ENCODE assay signal across 10 mouse cellular contexts in the genomic region with DNA sequence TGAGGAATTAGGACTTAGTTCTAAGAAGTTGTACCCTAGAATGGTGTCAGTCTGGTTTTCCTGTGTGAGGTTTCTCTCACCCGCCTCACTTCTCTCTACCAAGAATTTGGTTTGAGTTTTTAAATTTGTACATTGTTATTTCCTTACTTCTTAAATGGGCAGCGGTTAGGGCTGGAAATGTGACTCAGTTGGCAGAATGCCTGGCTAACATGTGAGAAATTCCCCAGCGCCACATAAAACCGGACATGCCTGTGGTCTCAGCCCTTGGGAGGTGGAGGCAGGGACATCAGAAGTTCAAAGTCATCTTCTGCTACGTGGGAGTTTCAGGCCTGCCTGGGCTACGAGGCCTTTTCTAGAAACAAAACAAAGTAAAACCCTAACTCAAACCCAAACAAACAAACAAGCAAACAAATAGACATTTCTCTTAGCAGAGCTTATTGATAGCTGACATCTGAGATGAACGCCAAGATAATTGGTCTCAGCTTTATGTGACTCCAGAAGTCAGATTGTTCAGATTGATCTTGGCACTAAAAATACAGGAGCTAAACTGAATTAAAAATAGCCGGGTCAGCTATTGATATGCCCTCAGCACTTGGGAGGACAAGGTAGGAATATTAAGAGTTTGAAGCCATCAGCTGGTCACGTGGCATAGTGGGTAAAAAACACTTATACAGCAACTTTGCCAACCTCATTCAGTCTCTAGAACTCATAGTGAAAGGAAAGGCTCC. TPM values are rescaled to one million over a fixed set of nuclear protein-coding genes. Genes with fewer than 3 reads are reported as not detected.
DNase-seq lines count a peak whose midpoint lies in the region; ATAC-seq lines count a peak whose summit lies in the region.
"Had no signal": no experiment of that assay in that cellular context is flagged by ENCODE, and none has a peak within 500 bp of the region (broad histone marks: within the 10 kb centered on the region; RNA-seq: fewer than 3 reads in every experiment).

No protein-coding gene starts in this region.

- no peak overlapping the region for H3K4me3 ChIP-seq in embryonic facial prominence, embryonic 15.5 days (replicated peaks)
- no peak overlapping the region for H3K4me3 ChIP-seq in forebrain, embryonic 16.5 days (replicated peaks; ENCODE audit: low read length)
- H3K4me3 ChIP-seq in intestine, embryonic 16.5 days (ENCODE audit: low read length): no peak overlapping the region
- H3K4me3 ChIP-seq: erythroblast, embryonic 14.5 days; midbrain, embryonic 13.5 days had no signal

- WGBS in embryonic facial prominence, embryonic 15.5 days: 50% methylated on average over 9 of the region's 9 CpGs
- 85% methylated on average over 9 of the region's 9 CpGs for WGBS in forebrain, embryonic 16.5 days
- 82% methylated on average over 9 of the region's 9 CpGs for WGBS in intestine, embryonic 16.5 days

- peak; percentile 33 for DNase-seq in ovary, adult 18-20 months (ENCODE audit: low spot score)
- DNase-seq in ovary, postnatal 36 days (ENCODE audit: low spot score): no peak
- peak; percentile 68 to 71 for DNase-seq in kidney, postnatal 25 days
- no peak for DNase-seq in frontal cortex, postnatal 36 days (ENCODE audit: low spot score in 2 of 2)

- H3K27me3 ChIP-seq in embryonic facial prominence, embryonic 15.5 days: no peaks in the 10 kb centered on the region
- H3K27me3 ChIP-seq in forebrain, embryonic 16.5 days (replicated peaks; ENCODE audit: control insufficient read depth, insufficient read depth, low read length): no peaks in the 10 kb centered on the region
- no peaks in the 10 kb centered on the region for H3K27me3 ChIP-seq in intestine, embryonic 16.5 days (replicated peaks; ENCODE audit: control insufficient read depth, insufficient read depth, low read length)

- no peak overlapping the region for H3K4me2 ChIP-seq in embryonic facial prominence, embryonic 15.5 days (replicated peaks)
- no peak overlapping the region for H3K4me2 ChIP-seq in forebrain, embryonic 16.5 days (ENCODE audit: low read length)
- no peak overlapping the region for H3K4me2 ChIP-seq in intestine, embryonic 16.5 days (ENCODE audit: low read depth, low read length)
- H3K4me2 ChIP-seq: midbrain, embryonic 13.5 days had no signal

- ATAC-seq in embryonic facial prominence, embryonic 15.5 days (ENCODE audit: insufficient number of reproducible peaks, low FRiP score, low TSS enrichment, low read depth): no peak
- no peak for ATAC-seq in frontal cortex, adult (ENCODE audit: low TSS enrichment)
- ATAC-seq in forebrain, embryonic 16.5 days: no peak
- no peak for ATAC-seq in intestine, embryonic 16.5 days
- ATAC-seq: midbrain, embryonic 13.5 days had no signal

- H3K27ac ChIP-seq in embryonic facial prominence, embryonic 15.5 days (replicated peaks): peak overlapping the region; percentile 53
- H3K27ac ChIP-seq in forebrain, embryonic 16.5 days (ENCODE audit: low read length): no peak overlapping the region
- no peak overlapping the region for H3K27ac ChIP-seq in intestine, embryonic 16.5 days (ENCODE audit: low read length)
- H3K27ac ChIP-seq: midbrain, embryonic 13.5 days had no signal

- H3K36me3 ChIP-seq in embryonic facial prominence, embryonic 15.5 days: no peaks in the 10 kb centered on the region
- H3K36me3 ChIP-seq in forebrain, embryonic 16.5 days (ENCODE audit: control insufficient read depth, insufficient read depth): no peaks in the 10 kb centered on the region
- H3K36me3 ChIP-seq in intestine, embryonic 16.5 days (ENCODE audit: control insufficient read depth, insufficient read depth, low read length): no peaks in the 10 kb centered on the region
- H3K36me3 ChIP-seq: midbrain, embryonic 13.5 days had no signal

- no peaks in the 10 kb centered on the region for H3K9me3 ChIP-seq in embryonic facial prominence, embryonic 15.5 days (replicated peaks)
- H3K9me3 ChIP-seq in forebrain, embryonic 16.5 days (ENCODE audit: control insufficient read depth, low read length): no peaks in the 10 kb centered on the region
- H3K9me3 ChIP-seq in intestine, embryonic 16.5 days (ENCODE audit: control insufficient read depth, low read length): no peaks in the 10 kb centered on the region
- H3K9me3 ChIP-seq: midbrain, embryonic 13.5 days had no signal

- peaks cover 11% of the 10 kb centered on the region; the same call in 1 of the 2 replicates for H3K4me1 ChIP-seq in embryonic facial prominence, embryonic 15.5 days
- H3K4me1 ChIP-seq in forebrain, embryonic 16.5 days (replicated peaks; ENCODE audit: control insufficient read depth, insufficient read depth, low read length): peaks cover 8% of the 10 kb centered on the region
- peaks cover 5% of the 10 kb centered on the region for H3K4me1 ChIP-seq in intestine, embryonic 16.5 days (ENCODE audit: control insufficient read depth, insufficient read depth, low read length)

- no peak overlapping the region for H3K9ac ChIP-seq in embryonic facial prominence, embryonic 15.5 days
- no peak overlapping the region for H3K9ac ChIP-seq in forebrain, embryonic 16.5 days (replicated peaks; ENCODE audit: low read depth, low read length)
- no peak overlapping the region for H3K9ac ChIP-seq in intestine, embryonic 16.5 days (ENCODE audit: low read depth, low read length)
- H3K9ac ChIP-seq: midbrain, embryonic 13.5 days had no signal

RNA-seq across cellular contexts. Expression of gene Hectd1, which starts 18.8 kb away (rescaled TPM):
- polyA plus RNA-seq in embryonic facial prominence, embryonic 15.5 days (2015; fragmentation: Nextera tagmentation; extraction: Ambion mirVana): 39.8 and 40.7 TPM in 2 replicates
- polyA plus RNA-seq in forebrain, embryonic 16.5 days (2015; fragmentation: Nextera tagmentation; extraction: Ambion mirVana): 39.4 and 41.7 TPM in 2 replicates
- polyA plus RNA-seq in intestine, embryonic 16.5 days (2015; fragmentation: Nextera tagmentation; extraction: Ambion mirVana): 25.6 and 26.8 TPM in 2 replicates

Comparison
In these comparisons a context has a peak if more than half of its experiments do, and no peak if none do; other contexts are left out.
1. DNase-seq: peak in ovary, adult 18-20 months (single experiment) and kidney, postnatal 25 days (2 of 2); none in ovary, postnatal 36 days (single experiment) and frontal cortex, postnatal 36 days (0 of 2).